In genomic region chr5:107355801-107356200, GRCm38 (mm10) we compare ENCODE assay signal across 12 mouse cellular contexts. TPM values are rescaled to one million over a fixed set of nuclear protein-coding genes. Genes with fewer than 3 reads are reported as not detected.
A peak's percentile ranks its signal among the peaks of the same experiment; 100 is the strongest.
DNase-seq lines count a peak whose midpoint lies in the region; ATAC-seq and TF ChIP-seq lines count a peak whose summit lies in the region.
"Had no signal": no experiment of that assay in that cellular context is flagged by ENCODE, and none has a peak within 500 bp of the region (broad histone marks: within the 10 kb centered on the region; RNA-seq: fewer than 3 reads in every experiment).

No protein-coding gene starts in this region.

- no peak for TF ChIP-seq EP300 in stomach, postnatal 0 days (optimal IDR thresholded peaks at IDR 0.05)

- no peaks in the 10 kb centered on the region for H3K4me1 ChIP-seq in lung, embryonic 14.5 days (ENCODE audit: insufficient read depth)
- H3K4me1 ChIP-seq in stomach, postnatal 0 days (replicated peaks; ENCODE audit: control insufficient read depth, insufficient read depth): no peaks in the 10 kb centered on the region

- H3K27me3 ChIP-seq in lung, embryonic 14.5 days (ENCODE audit: insufficient read depth, low read length): no peaks in the 10 kb centered on the region
- H3K27me3 ChIP-seq in stomach, postnatal 0 days (ENCODE audit: control insufficient read depth, insufficient read depth, low read length): no peaks in the 10 kb centered on the region

- no peak overlapping the region for H3K4me2 ChIP-seq in lung, embryonic 14.5 days
- H3K4me2 ChIP-seq in stomach, postnatal 0 days (replicated peaks; ENCODE audit: low read depth): no peak overlapping the region

- H3K36me3 ChIP-seq in lung, embryonic 14.5 days (ENCODE audit: insufficient read depth): no peaks in the 10 kb centered on the region
- H3K36me3 ChIP-seq in stomach, postnatal 0 days (ENCODE audit: control insufficient read depth, insufficient read depth, low read length): no peaks in the 10 kb centered on the region

- ATAC-seq in lung, embryonic 14.5 days (ENCODE audit: insufficient read depth): no peak
- ATAC-seq in stomach, postnatal 0 days (ENCODE audit: low FRiP score, low TSS enrichment): no peak
- no peak for ATAC-seq in erythroid progenitor cell, adult 5-6 weeks (replicated peaks; ENCODE audit: low FRiP score, poor library complexity, severe bottlenecking)
- ATAC-seq: Patski had no signal

- H3K9me3 ChIP-seq in lung, embryonic 14.5 days (ENCODE audit: low read depth, low read length): no peaks in the 10 kb centered on the region
- H3K9me3 ChIP-seq in stomach, postnatal 0 days (ENCODE audit: control insufficient read depth, low read length): no peaks in the 10 kb centered on the region

- H3K9ac ChIP-seq in lung, embryonic 14.5 days: no peak overlapping the region
- H3K9ac ChIP-seq in stomach, postnatal 0 days (ENCODE audit: low read length): no peak overlapping the region

- WGBS in lung, embryonic 14.5 days: 10% methylated on average over 1 of the region's 1 CpGs
- WGBS in stomach, postnatal 0 days: 14% methylated on average over 1 of the region's 1 CpGs

- H3K27ac ChIP-seq in layer of hippocampus, adult 2 months: peak overlapping the region; percentile 36; the same call in 1 of the 2 replicates
- no peak overlapping the region for H3K27ac ChIP-seq in lung, embryonic 14.5 days (ENCODE audit: low read depth)
- no peak overlapping the region for H3K27ac ChIP-seq in stomach, postnatal 0 days (replicated peaks)

- no peak overlapping the region for H3K4me3 ChIP-seq in layer of hippocampus, adult 2 months
- no peak overlapping the region for H3K4me3 ChIP-seq in lung, embryonic 14.5 days (ENCODE audit: low read depth, low read length)
- H3K4me3 ChIP-seq in stomach, postnatal 0 days (ENCODE audit: low read depth, low read length): no peak overlapping the region

- no peak for DNase-seq in layer of hippocampus, adult 2 months (ENCODE audit: low spot score in 2 of 2)
- no peak for DNase-seq in layer of hippocampus, postnatal 36 days
- peak; percentile 58 for DNase-seq in gastrocnemius, adult 18-20 months (ENCODE audit: low spot score)
- DNase-seq in lung, embryonic 14.5 days: peak; percentile 56
- peak; percentile 69 for DNase-seq in thymus, postnatal 25 days
- no peak for DNase-seq in stomach, postnatal 0 days (ENCODE audit: low spot score)
- no peak for DNase-seq in embryo, embryonic 10 days (ENCODE audit: low spot score)
- DNase-seq: kidney, postnatal 36 days; left cerebral cortex, postnatal 4 days; right cerebral cortex, postnatal 25 days had no signal

- TF ChIP-seq CTCF in layer of hippocampus, adult 2 months (conservative IDR thresholded peaks at IDR 0.05): no peak
- no peak for TF ChIP-seq CTCF in lung, embryonic 14.5 days (IDR thresholded peaks at IDR 0.05; ENCODE audit: low read depth)
- TF ChIP-seq CTCF in stomach, postnatal 0 days (IDR thresholded peaks at IDR 0.05; ENCODE audit: low read depth): no peak

RNA-seq across cellular contexts. Expression of gene Brdt, which starts 24.8 kb away (rescaled TPM):
- total RNA-seq in layer of hippocampus, adult 2 months (2021): 10 to 100 TPM; 16.2 to 17.3 TPM
- 10 to 100 TPM; 17.6 to 18.5 TPM for total RNA-seq in layer of hippocampus, postnatal 36 days (2021)
- 1 to 10 TPM; 1.8 to 2.3 TPM for total RNA-seq in gastrocnemius, adult 18-20 months (2021)
- polyA plus RNA-seq in lung, embryonic 14.5 days (2014; fragmentation: Nextera tagmentation; extraction: Ambion mirVana): 1.4 and 1.5 TPM in 2 replicates
- polyA plus RNA-seq in stomach, postnatal 0 days (2015; fragmentation: Nextera tagmentation; extraction: Ambion mirVana): 1.1 and 1.3 TPM in 2 replicates
- total RNA-seq in erythroid progenitor cell, adult 5-6 weeks (2015; ENCODE audit: low replicate concordance): not detected in 2 replicates
- not detected in 2 replicates for total RNA-seq in erythroid progenitor cell, adult 5-6 weeks (2017; ENCODE audit: low replicate concordance)

RNA-seq across cellular contexts. Expression of gene Ephx4, which starts 46.7 kb away (rescaled TPM):
- total RNA-seq in layer of hippocampus, adult 2 months (2021): 10 to 100 TPM; 59.4 to 62.5 TPM
- 10 to 100 TPM; 56.5 to 61.7 TPM for total RNA-seq in layer of hippocampus, postnatal 36 days (2021)
- under 1 TPM; 0.24 to 0.89 TPM for total RNA-seq in gastrocnemius, adult 18-20 months (2021)
- 1.6 and 2.2 TPM in 2 replicates for polyA plus RNA-seq in lung, embryonic 14.5 days (2014; fragmentation: Nextera tagmentation; extraction: Ambion mirVana)
- 4.7 and 6.1 TPM in 2 replicates for polyA plus RNA-seq in stomach, postnatal 0 days (2015; fragmentation: Nextera tagmentation; extraction: Ambion mirVana)
- total RNA-seq in erythroid progenitor cell, adult 5-6 weeks (2015; ENCODE audit: low replicate concordance): not detected in 2 replicates
- not detected in 2 replicates for total RNA-seq in erythroid progenitor cell, adult 5-6 weeks (2017; ENCODE audit: low replicate concordance)

Comparison
In these comparisons a context has a peak if more than half of its experiments do, and no peak if none do; other contexts are left out.
1. DNase-seq: peak in gastrocnemius, adult 18-20 months (single experiment), lung, embryonic 14.5 days (single experiment) and thymus, postnatal 25 days (single experiment); none in layer of hippocampus, adult 2 months (0 of 2), layer of hippocampus, postnatal 36 days (0 of 2), stomach, postnatal 0 days (single experiment) and embryo, embryonic 10 days (single experiment).
2. RNA of gene Brdt, which starts 24.8 kb away (total RNA-seq): 17.6 to 18.5 TPM in layer of hippocampus, postnatal 36 days and 16.2 to 17.3 TPM in layer of hippocampus, adult 2 months; 1.8 to 2.3 TPM in gastrocnemius, adult 18-20 months and not detected in erythroid progenitor cell, adult 5-6 weeks; every median in the first group is over 4 times any median in the second.
3. RNA of gene Ephx4, which starts 46.7 kb away (total RNA-seq): 59.4 to 62.5 TPM in layer of hippocampus, adult 2 months and 56.5 to 61.7 TPM in layer of hippocampus, postnatal 36 days; 0.24 to 0.89 TPM in gastrocnemius, adult 18-20 months and not detected in erythroid progenitor cell, adult 5-6 weeks; every median in the first group is over 10 times any median in the second.